Mouse (Mus musculus): ENCODE results near the gene Ascc2. TPM values are rescaled to one million over a fixed set of nuclear protein-coding genes. Genes with fewer than 3 reads are reported as not detected.

The Ascc2 gene
- polyA plus RNA-seq, 1 experiment from 2014 or later: 36.7 TPM

DNA sequence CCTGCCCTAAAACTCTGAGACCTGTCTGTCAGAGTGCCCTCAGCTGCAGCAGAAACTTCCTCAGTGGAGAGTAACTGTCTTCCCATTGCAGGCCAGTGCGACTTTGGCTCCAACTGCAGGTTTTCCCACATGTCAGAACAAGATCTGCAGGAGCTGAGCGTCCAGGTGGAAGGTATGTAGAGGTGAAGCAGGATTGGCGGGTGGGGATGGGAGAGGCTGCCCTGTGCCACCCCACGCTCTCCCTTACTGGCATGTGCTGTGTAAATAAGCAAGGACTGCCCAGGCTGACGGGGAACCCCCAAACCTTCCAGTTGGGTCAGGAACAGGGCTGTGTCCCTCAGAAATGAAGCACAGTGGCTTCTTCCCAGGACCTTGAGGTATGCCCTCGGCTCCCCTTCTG, 92.5 kb downstream of the Ascc2 start:
- DNase-seq (ENCODE audit: low spot score) (no peak), ATAC-seq (replicated peaks; ENCODE audit: low FRiP score) (no peak)
- Histone ChIP-seq H3K27ac (ENCODE audit: low read depth, low read length) (no peak overlapping the region), H3K36me3 (ENCODE audit: control insufficient read depth, insufficient read depth, low read length) (no peaks in the 10 kb centered on the region), H3K9ac (ENCODE audit: low read length) (no peak overlapping the region), H3K9me3 (ENCODE audit: control insufficient read depth, low read length) (no peaks in the 10 kb centered on the region), H3K4me1 (replicated peaks; ENCODE audit: control insufficient read depth, insufficient read depth, low read length) (no peaks in the 10 kb centered on the region; the same call in 1 of the 2 replicates), H3K4me2 (ENCODE audit: low read depth, low read length, severe bottlenecking) (no peak overlapping the region), H3K27me3 (ENCODE audit: control insufficient read depth, insufficient read depth, low read length) (no peaks in the 10 kb centered on the region), H3K4me3 (ENCODE audit: low read depth, low read length) (no peak overlapping the region)
- 87% methylated on average over 6 of the region's 6 CpGs for WGBS

DNA sequence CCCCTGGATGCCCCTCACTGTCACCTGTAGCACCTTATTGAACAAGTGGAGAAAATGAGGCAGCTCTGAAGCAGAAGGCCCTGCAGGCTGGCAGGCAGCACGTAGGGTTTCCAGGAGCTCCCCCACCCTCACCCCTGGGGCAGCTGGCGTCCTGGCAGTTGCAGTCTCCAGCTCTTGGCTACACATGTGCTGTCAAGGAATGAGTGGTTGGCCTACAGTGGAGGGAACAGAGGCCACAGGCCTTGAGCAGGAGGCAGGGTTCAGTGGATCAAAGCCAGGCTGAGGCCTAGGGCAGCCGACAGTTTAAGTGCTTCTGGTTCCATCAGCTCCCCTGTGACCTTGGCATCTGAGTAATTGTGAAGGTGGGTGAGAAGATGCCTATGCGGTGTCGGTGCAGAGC, 93.4 kb downstream of the Ascc2 start:
- H3K9ac ChIP-seq (ENCODE audit: low read length): no peak overlapping the region
- no peak overlapping the region for H3K4me3 ChIP-seq (ENCODE audit: low read depth, low read length)
- no peaks in the 10 kb centered on the region; the same call in 1 of the 2 replicates for H3K4me1 ChIP-seq (replicated peaks; ENCODE audit: control insufficient read depth, insufficient read depth, low read length)
- ATAC-seq (replicated peaks; ENCODE audit: low FRiP score) (no peak), DNase-seq (ENCODE audit: low spot score) (no peak)
- H3K9me3 ChIP-seq (ENCODE audit: control insufficient read depth, low read length): no peaks in the 10 kb centered on the region
- WGBS: 85% methylated on average over 5 of the region's 5 CpGs
- H3K27ac ChIP-seq (ENCODE audit: low read depth, low read length): no peak overlapping the region
- no peak overlapping the region for H3K4me2 ChIP-seq (ENCODE audit: low read depth, low read length, severe bottlenecking)
- H3K27me3 ChIP-seq (ENCODE audit: control insufficient read depth, insufficient read depth, low read length): no peaks in the 10 kb centered on the region
- no peaks in the 10 kb centered on the region for H3K36me3 ChIP-seq (ENCODE audit: control insufficient read depth, insufficient read depth, low read length)

DNA sequence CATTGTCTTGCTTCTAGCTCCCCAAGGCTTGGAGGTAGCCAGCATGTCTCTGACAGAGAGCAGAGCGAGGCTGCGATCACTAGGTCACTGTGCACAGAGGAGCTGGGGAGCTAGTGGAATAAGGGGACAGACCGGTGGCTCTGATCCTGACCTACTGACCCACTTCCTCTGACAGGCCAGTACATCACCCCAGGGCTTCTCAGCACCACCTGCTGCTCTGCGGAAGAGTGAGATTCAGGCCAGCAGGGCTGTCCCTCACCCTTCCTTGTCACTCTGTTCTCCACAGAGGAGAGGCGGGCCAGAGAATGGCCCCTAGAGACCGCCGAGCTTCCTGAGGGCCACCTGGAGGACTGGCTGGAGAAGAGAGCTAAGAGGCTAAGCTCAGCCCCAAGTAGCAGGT, 94.2 kb downstream of the Ascc2 start:
- no peak for ATAC-seq (replicated peaks; ENCODE audit: low FRiP score)
- H3K9ac ChIP-seq (ENCODE audit: low read length): no peak overlapping the region
- 76% methylated on average over 7 of the region's 7 CpGs for WGBS
- H3K9me3 ChIP-seq (ENCODE audit: control insufficient read depth, low read length): no peaks in the 10 kb centered on the region
- H3K4me1 ChIP-seq (replicated peaks; ENCODE audit: control insufficient read depth, insufficient read depth, low read length): no peaks in the 10 kb centered on the region; the same call in 1 of the 2 replicates
- H3K4me2 ChIP-seq (ENCODE audit: low read depth, low read length, severe bottlenecking): no peak overlapping the region
- H3K27me3 ChIP-seq (ENCODE audit: control insufficient read depth, insufficient read depth, low read length): no peaks in the 10 kb centered on the region
- H3K36me3 ChIP-seq (ENCODE audit: control insufficient read depth, insufficient read depth, low read length): no peaks in the 10 kb centered on the region
- H3K4me3 ChIP-seq (ENCODE audit: low read depth, low read length): no peak overlapping the region
- H3K27ac ChIP-seq (ENCODE audit: low read depth, low read length): no peak overlapping the region
- no peak for DNase-seq (ENCODE audit: low spot score)

DNA sequence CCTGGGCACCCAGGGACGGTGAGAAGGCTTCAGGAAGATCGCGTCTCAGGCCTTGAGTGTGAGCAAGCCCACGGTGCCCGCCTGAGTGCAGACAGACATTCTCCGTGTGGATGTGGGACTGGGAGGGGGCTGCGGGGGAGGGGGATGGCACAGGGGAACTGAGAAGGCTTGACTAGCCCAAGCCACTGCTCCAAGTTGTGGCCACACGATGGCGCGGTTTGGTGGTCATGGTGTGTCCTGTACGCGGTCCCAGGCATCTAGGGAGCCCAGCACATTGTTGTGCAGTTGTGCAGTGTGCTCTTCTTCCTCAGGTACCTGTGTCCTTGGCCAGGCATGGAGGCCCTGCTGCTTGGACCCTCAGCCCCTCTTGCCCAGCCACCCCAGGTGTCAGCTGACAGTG, 96.6 kb downstream of the Ascc2 start:
- Histone ChIP-seq H3K4me2 (ENCODE audit: low read depth, low read length, severe bottlenecking) (no peak overlapping the region), H3K36me3 (ENCODE audit: control insufficient read depth, insufficient read depth, low read length) (no peaks in the 10 kb centered on the region), H3K27ac (ENCODE audit: low read depth, low read length) (no peak overlapping the region), H3K9ac (ENCODE audit: low read length) (no peak overlapping the region), H3K9me3 (ENCODE audit: control insufficient read depth, low read length) (no peaks in the 10 kb centered on the region), H3K4me3 (ENCODE audit: low read depth, low read length) (no peak overlapping the region), H3K4me1 (replicated peaks; ENCODE audit: control insufficient read depth, insufficient read depth, low read length) (no peaks in the 10 kb centered on the region; the same call in 1 of the 2 replicates), H3K27me3 (ENCODE audit: control insufficient read depth, insufficient read depth, low read length) (no peaks in the 10 kb centered on the region)
- DNase-seq (ENCODE audit: low spot score) (peak; percentile 71), ATAC-seq (replicated peaks; ENCODE audit: low FRiP score) (no peak)
- WGBS: 40% methylated on average over 12 of the region's 12 CpGs

Other genes with a start within 250 kb of the Ascc2 start
- 0.25 and 0.57 TPM in 2 replicates for gene Hormad2, start 196.6 kb upstream of the Ascc2 start, polyA plus RNA-seq (2014; fragmentation: Nextera tagmentation; extraction: Ambion mirVana)
- gene Mtmr3, start 42.9 kb upstream of the Ascc2 start, polyA plus RNA-seq (2014; fragmentation: Nextera tagmentation; extraction: Ambion mirVana): 40.4 and 43.1 TPM in 2 replicates
- not detected in 2 replicates for gene Gm11032, start 17.7 kb upstream of the Ascc2 start, polyA plus RNA-seq (2014; fragmentation: Nextera tagmentation; extraction: Ambion mirVana)
- 550 and 552 TPM in 2 replicates for gene Uqcr10, start 66.6 kb downstream of the Ascc2 start, polyA plus RNA-seq (2014; fragmentation: Nextera tagmentation; extraction: Ambion mirVana)
- gene Zmat5, start 66.9 kb downstream of the Ascc2 start, polyA plus RNA-seq (2014; fragmentation: Nextera tagmentation; extraction: Ambion mirVana): 70.9 and 76.4 TPM in 2 replicates
- gene Cabp7, start 109.0 kb downstream of the Ascc2 start, polyA plus RNA-seq (2014; fragmentation: Nextera tagmentation; extraction: Ambion mirVana): 0.57 and 0.79 TPM in 2 replicates
- gene Nf2, start 211.8 kb downstream of the Ascc2 start, polyA plus RNA-seq (2014; fragmentation: Nextera tagmentation; extraction: Ambion mirVana): 56.1 and 57.4 TPM in 2 replicates
- 77.5 and 80.0 TPM in 2 replicates for gene Nipsnap1, start 236.2 kb downstream of the Ascc2 start, polyA plus RNA-seq (2014; fragmentation: Nextera tagmentation; extraction: Ambion mirVana)

Measured in forebrain, embryonic 11.5 days (tissue).